Mouse (Mus musculus) C2C12 (cell line): ENCODE data around the gene Scn3b.

Experiments
- CTCF ChIP-seq: IDR thresholded peaks from one replicate; pipeline ENCODE4 v1.5.1; 2011; ENCODE audit not compliant: control insufficient read depth, insufficient read depth, insufficient read length
- MAX ChIP-seq: IDR thresholded peaks from one replicate; pipeline ENCODE4 v1.6.1; 2011; ENCODE audit warnings: mild to moderate bottlenecking, control low read depth
- MYOG ChIP-seq: IDR thresholded peaks from one replicate; pipeline ENCODE4 v1.6.1; 2011; ENCODE audit not compliant: control insufficient read depth, insufficient read length; ENCODE audit errors: extremely low read depth
- USF1 ChIP-seq: IDR thresholded peaks from one replicate; pipeline ENCODE4 v1.6.1; 2011; ENCODE audit warnings: low read depth, mild to moderate bottlenecking, control low read depth, moderate library complexity

DNA sequence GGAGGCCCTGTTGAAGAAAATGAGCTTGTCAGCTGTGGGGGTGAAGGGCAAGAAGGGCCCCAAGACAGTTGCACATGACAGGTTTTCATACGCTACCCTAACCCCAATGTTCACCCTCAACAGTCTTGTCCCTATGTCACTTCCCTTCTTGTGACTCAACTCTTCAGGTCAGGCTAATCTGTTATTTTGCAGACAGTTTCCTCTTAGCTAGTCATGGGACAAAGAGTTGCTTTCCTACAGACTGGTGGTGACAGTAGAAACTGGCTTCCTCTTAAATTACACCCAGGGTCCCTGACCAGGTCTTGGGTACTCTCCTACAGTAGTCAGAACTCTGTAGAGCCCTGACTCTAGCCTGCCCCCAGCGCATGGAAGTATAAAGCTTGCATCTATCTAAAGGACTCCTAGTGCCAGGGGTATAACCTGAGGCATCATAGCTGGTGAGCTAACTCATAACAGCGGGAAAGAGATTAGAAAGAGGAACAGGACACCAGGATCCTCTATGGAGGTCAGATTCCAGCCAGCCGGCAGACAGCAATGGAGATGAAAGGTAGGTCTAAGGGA is 55.3 kb downstream of the Scn3b start:
- no peak for TF ChIP-seq CTCF
- no peak for TF ChIP-seq MAX
- TF ChIP-seq USF1: no peak
- TF ChIP-seq MYOG: no peak
